Mouse (Mus musculus): ENCODE results near the gene Fam205a3.
"Not testable (repeated sequence)": the region's sequence is repeated elsewhere in the genome, so short reads cannot be mapped to it uniquely, and the experiment has no call there.

Gene Fam205a3

DNA sequence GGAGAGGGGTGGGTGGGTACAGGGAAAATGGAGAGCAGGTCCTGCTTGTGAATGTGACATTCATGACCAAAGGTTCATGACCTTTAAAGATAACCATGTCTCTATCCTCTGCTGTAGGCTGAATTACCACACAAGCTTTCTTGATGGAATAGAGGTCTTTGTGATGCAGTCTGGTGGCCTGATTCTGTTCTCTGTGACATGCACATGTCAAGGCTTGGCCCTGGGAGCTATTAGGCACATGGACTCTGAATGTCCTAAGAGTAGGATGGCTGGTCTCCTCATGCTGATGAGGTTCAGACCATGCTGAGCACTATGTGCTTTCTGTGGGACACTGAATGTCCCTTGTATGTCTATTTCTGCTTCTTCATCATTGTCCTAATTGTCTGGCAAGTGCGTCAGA, at the start of gene Fam205a3:
Fam205a3 (plus strand) TSS at position 301 of the 400 bp plus-strand sequence.
- DNase-seq: not testable (repeated sequence)

- not testable (repeated sequence) for DNase-seq
Observed at GRCm38 (mm10) chr4:42293967-42294366, 24.2 kb upstream of the Fam205a3 start, which contains the start of gene Gm21953. Gene Gm21953, plus strand, starts transcription at chr4:42294267.
